9 mouse cellular contexts compared by ENCODE assay signal in the genomic region with DNA sequence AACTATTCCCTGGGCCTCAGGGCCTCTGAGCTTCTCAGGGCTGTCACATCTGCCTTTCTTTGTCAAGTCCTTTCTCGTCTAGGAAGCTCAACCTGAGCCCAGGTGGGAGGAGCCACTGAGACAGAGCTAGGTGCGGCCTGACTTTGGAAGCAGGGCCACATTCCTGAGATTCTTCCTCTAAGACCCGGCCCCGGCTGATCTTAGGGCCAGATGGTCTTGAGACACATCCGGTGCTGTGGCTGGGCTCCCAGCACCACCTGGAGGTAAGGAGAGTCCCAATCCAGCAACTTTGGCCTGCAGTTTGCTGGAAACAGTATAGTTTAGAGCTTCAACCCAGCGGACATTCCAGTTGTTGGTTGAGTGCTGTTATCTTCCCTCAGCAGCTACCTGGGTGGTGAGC. TPM values are rescaled to one million over a fixed set of nuclear protein-coding genes. Genes with fewer than 3 reads are reported as not detected.
A peak's percentile ranks its signal among the peaks of the same experiment; 100 is the strongest.
DNase-seq lines count a peak whose midpoint lies in the region; TF ChIP-seq lines count a peak whose summit lies in the region.
"Had no signal": no experiment of that assay in that cellular context is flagged by ENCODE, and none has a peak within 500 bp of the region (broad histone marks: within the 10 kb centered on the region; RNA-seq: fewer than 3 reads in every experiment).

No protein-coding gene starts in this region.

- peak; percentile 25; the same call in 1 of the 2 replicates for TF ChIP-seq CTCF in embryonic fibroblast, embryonic 13.5 days (IDR thresholded peaks at IDR 0.05; ENCODE audit: borderline replicate concordance, insufficient read depth, low read length)

- no peak overlapping the region for H3K27ac ChIP-seq in embryonic fibroblast, embryonic 13.5 days (ENCODE audit: insufficient read depth, low read length)
- H3K27ac ChIP-seq in macrophage: peak overlapping the region; percentile 94
- H3K27ac ChIP-seq: hindbrain, embryonic 14.5 days had no signal

- no peak overlapping the region for H3K4me3 ChIP-seq in embryonic fibroblast, embryonic 13.5 days (ENCODE audit: insufficient read depth, low read length)
- H3K4me3 ChIP-seq in macrophage (ENCODE audit: inconsistent target): no peak overlapping the region

- TF ChIP-seq POLR2A in embryonic fibroblast, embryonic 13.5 days (IDR thresholded peaks at IDR 0.05; ENCODE audit: low read depth, low read length): no peak

- 71% methylated on average over 6 of the region's 6 CpGs for WGBS in macrophage (ENCODE audit: missing documents)

- H3K79me2 ChIP-seq in macrophage (ENCODE audit: inconsistent target): no peaks in the 10 kb centered on the region

- H3K4me1 ChIP-seq in embryonic fibroblast, embryonic 13.5 days (ENCODE audit: control insufficient read depth, insufficient read depth, low read length): peaks cover 8% of the 10 kb centered on the region

- peak; percentile 13 for DNase-seq in adrenal gland, postnatal 14 days
- no peak for DNase-seq in adrenal gland, adult 2 months
- peak; percentile 66 for DNase-seq in kidney, postnatal 14 days
- no peak for DNase-seq in right cerebral cortex, adult 2 months (ENCODE audit: low spot score in 2 of 2)
- DNase-seq in thymus, postnatal 14 days: no peak
- DNase-seq in B cell, adult 2 months: no peak

- H3K36me3 ChIP-seq in macrophage (ENCODE audit: inconsistent target): no peaks in the 10 kb centered on the region

RNA-seq across cellular contexts. Expression of a gene that starts 1.9 kb away (rescaled TPM):
- total RNA-seq in adrenal gland, postnatal 14 days (2021): 79.8 and 92.0 TPM in 2 replicates
- 10 to 100 TPM; 56.9 to 61.6 TPM for total RNA-seq in adrenal gland, adult 2 months (2021)
- polyA plus RNA-seq in adrenal gland, adult 2 months (2012; rRNA removed): 59.3 and 60.1 TPM in 2 replicates
- polyA plus RNA-seq in embryonic fibroblast, embryonic 13.5 days (2011; ENCODE audit: insufficient read length, low read depth, missing spikeins): 38.7 and 41.4 TPM in 2 replicates
- 10 to 100 TPM in 24 of 26 experiments, 1 to 10 TPM in 2; 8.6 to 56.8 (median 32.7) TPM for total RNA-seq in macrophage (2018; cell fraction: chromatin; rRNA removed)
- total RNA-seq in macrophage (2018; cell fraction: cytosol; rRNA removed): 10 to 100 TPM in 24 of 26 experiments, 1 to 10 TPM in 2; 9.5 to 20.9 (median 14.7) TPM
- total RNA-seq in macrophage (2018; cell fraction: nucleus; rRNA removed): 10 to 100 TPM in 24 of 26 experiments, 1 to 10 TPM in 2; 9.7 to 48.4 (median 15.8) TPM
- polyA plus RNA-seq in macrophage (2018): 15.0 to 33.6 TPM (median 15.3 TPM) in 3 replicates

RNA-seq across cellular contexts. Expression of a gene that starts 9.4 kb away (rescaled TPM):
- 32.7 and 39.0 TPM in 2 replicates for total RNA-seq in adrenal gland, postnatal 14 days (2021)
- total RNA-seq in adrenal gland, adult 2 months (2021): 10 to 100 TPM; 30.5 TPM
- polyA plus RNA-seq in adrenal gland, adult 2 months (2012; rRNA removed): 50.0 and 52.5 TPM in 2 replicates
- polyA plus RNA-seq in embryonic fibroblast, embryonic 13.5 days (2011; ENCODE audit: insufficient read length, low read depth, missing spikeins): 36.5 and 39.9 TPM in 2 replicates
- 100 to 1,000 TPM in 1 of 26 experiments, 10 to 100 TPM in 25; 22.4 to 107 (median 44.5) TPM for total RNA-seq in macrophage (2018; cell fraction: chromatin; rRNA removed)
- 10 to 100 TPM; 18.3 to 34.1 (median 24.5) TPM for total RNA-seq in macrophage (2018; cell fraction: cytosol; rRNA removed)
- total RNA-seq in macrophage (2018; cell fraction: nucleus; rRNA removed): 10 to 100 TPM; 18.5 to 73.6 (median 27.9) TPM
- polyA plus RNA-seq in macrophage (2018): 23.8 to 53.3 TPM (median 24.9 TPM) in 3 replicates

Comparison
In these comparisons a context has a peak if more than half of its experiments do, and no peak if none do; other contexts are left out.
1. DNase-seq: peak in adrenal gland, postnatal 14 days (single experiment) and kidney, postnatal 14 days (single experiment); none in adrenal gland, adult 2 months (single experiment), right cerebral cortex, adult 2 months (0 of 2), thymus, postnatal 14 days (single experiment) and B cell, adult 2 months (0 of 2).